Mouse (Mus musculus): ENCODE data around the gene Borcs5. TPM values are rescaled to one million over a fixed set of nuclear protein-coding genes. Genes with fewer than 3 reads are reported as not detected.

Gene Borcs5
- polyA plus RNA-seq, 1 experiment: 4.8 TPM

DNA sequence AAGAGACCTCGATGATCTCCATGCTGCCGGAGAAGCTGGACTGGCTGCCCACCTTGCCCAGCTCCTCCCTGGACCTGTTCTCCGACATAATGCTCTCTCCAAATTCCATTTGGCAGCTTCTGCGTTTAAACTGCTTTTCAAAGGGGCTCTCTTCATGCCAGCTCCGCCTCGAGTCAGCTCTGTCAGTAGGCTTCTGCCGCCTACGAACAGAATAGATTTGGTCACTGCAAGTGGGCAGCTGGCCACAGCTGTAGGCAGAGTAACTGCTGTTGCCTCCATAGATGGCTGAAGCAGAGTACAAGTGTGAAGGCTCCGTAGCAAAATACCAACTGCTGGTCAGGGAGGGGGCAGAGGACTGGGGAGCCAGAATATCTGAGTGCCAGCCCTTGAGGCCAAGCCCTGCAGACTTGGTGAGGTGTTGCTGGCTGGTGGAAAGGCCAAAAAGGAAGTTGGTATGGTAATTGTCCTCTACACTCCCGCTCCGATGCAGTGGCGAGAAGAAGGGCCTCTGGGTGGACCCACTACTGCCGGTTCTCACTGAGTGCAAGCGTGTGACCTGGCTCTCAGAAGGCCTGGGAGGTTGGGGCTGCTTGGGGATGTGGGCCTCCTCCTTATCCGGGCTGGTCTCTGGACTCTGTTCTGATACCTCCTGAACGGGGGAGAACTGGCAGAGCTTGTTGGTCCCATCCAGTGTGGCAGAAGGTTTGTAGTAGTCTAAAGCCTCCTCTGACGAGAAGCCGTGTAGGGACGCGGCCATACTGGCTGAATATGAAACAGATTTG lies 78.8 kb downstream of the Borcs5 start:
- H3K4me3 ChIP-seq (ENCODE audit: low read depth, low read length): no peak overlapping the region
- no peak overlapping the region for H3K9ac ChIP-seq (ENCODE audit: low read depth, poor library complexity, severe bottlenecking)
- H3K4me1 ChIP-seq (ENCODE audit: control insufficient read depth, insufficient read depth, low read length): no peaks in the 10 kb centered on the region
- H3K27me3 ChIP-seq (ENCODE audit: control insufficient read depth, insufficient read depth, low read length, poor library complexity, severe bottlenecking): no peaks in the 10 kb centered on the region
- H3K9me3 ChIP-seq (replicated peaks; ENCODE audit: control insufficient read depth, insufficient read depth, low read length, poor library complexity, severe bottlenecking): no peaks in the 10 kb centered on the region
- H3K27ac ChIP-seq (ENCODE audit: insufficient read depth, low read length): no peak overlapping the region
- no peak for TF ChIP-seq POLR2A (IDR thresholded peaks at IDR 0.05; ENCODE audit: insufficient read depth, low read length)
- no peak for TF ChIP-seq EP300 (IDR thresholded peaks at IDR 0.05; ENCODE audit: insufficient read depth, low read depth, low read length)
- TF ChIP-seq CTCF (IDR thresholded peaks at IDR 0.05; ENCODE audit: low read depth, low read length): no peak
- no peaks in the 10 kb centered on the region for H3K36me3 ChIP-seq (ENCODE audit: control insufficient read depth, insufficient read depth, low read length, poor library complexity, severe bottlenecking)

DNA sequence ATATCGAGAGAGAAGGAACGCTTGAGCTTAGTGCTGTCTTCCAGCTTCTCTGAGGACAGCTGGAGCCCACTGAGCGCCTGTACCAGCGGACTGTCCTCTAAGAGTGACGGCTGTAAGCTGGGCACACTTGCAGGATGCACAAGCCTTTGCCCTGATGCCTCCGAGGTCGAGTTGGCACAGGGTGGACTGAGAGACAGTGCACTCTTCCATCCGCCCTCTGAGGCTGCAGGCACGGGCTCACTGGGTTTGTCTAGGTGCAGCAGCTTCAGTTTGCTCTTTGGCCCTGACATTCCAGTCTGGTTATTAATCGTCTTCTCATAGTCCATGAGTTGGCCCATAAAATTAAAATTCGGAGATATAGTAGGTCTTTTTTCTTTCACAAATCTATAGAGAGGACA lies 79.4 kb downstream of the Borcs5 start:
- no peaks in the 10 kb centered on the region for H3K36me3 ChIP-seq (ENCODE audit: control insufficient read depth, insufficient read depth, low read length, poor library complexity, severe bottlenecking)
- H3K27me3 ChIP-seq (ENCODE audit: control insufficient read depth, insufficient read depth, low read length, poor library complexity, severe bottlenecking): no peaks in the 10 kb centered on the region
- H3K4me1 ChIP-seq (ENCODE audit: control insufficient read depth, insufficient read depth, low read length): no peaks in the 10 kb centered on the region
- H3K27ac ChIP-seq (ENCODE audit: insufficient read depth, low read length): no peak overlapping the region
- no peak overlapping the region for H3K9ac ChIP-seq (ENCODE audit: low read depth, poor library complexity, severe bottlenecking)
- H3K4me3 ChIP-seq (ENCODE audit: low read depth, low read length): no peak overlapping the region
- TF ChIP-seq POLR2A (IDR thresholded peaks at IDR 0.05; ENCODE audit: insufficient read depth, low read length) (no peak), CTCF (IDR thresholded peaks at IDR 0.05; ENCODE audit: low read depth, low read length) (no peak), EP300 (IDR thresholded peaks at IDR 0.05; ENCODE audit: insufficient read depth, low read depth, low read length) (no peak)
- H3K9me3 ChIP-seq (replicated peaks; ENCODE audit: control insufficient read depth, insufficient read depth, low read length, poor library complexity, severe bottlenecking): no peaks in the 10 kb centered on the region

- Histone ChIP-seq H3K27me3 (ENCODE audit: control insufficient read depth, insufficient read depth, low read length, poor library complexity, severe bottlenecking) (no peaks in the 10 kb centered on the region), H3K27ac (ENCODE audit: insufficient read depth, low read length) (no peak overlapping the region), H3K9ac (ENCODE audit: low read depth, poor library complexity, severe bottlenecking) (no peak overlapping the region), H3K4me3 (ENCODE audit: low read depth, low read length) (no peak overlapping the region), H3K4me1 (ENCODE audit: control insufficient read depth, insufficient read depth, low read length) (no peaks in the 10 kb centered on the region), H3K36me3 (ENCODE audit: control insufficient read depth, insufficient read depth, low read length, poor library complexity, severe bottlenecking) (no peaks in the 10 kb centered on the region), H3K9me3 (replicated peaks; ENCODE audit: control insufficient read depth, insufficient read depth, low read length, poor library complexity, severe bottlenecking) (no peaks in the 10 kb centered on the region)
- TF ChIP-seq CTCF (IDR thresholded peaks at IDR 0.05; ENCODE audit: low read depth, low read length) (no peak), EP300 (IDR thresholded peaks at IDR 0.05; ENCODE audit: insufficient read depth, low read depth, low read length) (no peak), POLR2A (IDR thresholded peaks at IDR 0.05; ENCODE audit: insufficient read depth, low read length) (no peak)
Observed at GRCm38 (mm10) chr6:134719156-134719555, 79.8 kb downstream of the Borcs5 start.

DNA sequence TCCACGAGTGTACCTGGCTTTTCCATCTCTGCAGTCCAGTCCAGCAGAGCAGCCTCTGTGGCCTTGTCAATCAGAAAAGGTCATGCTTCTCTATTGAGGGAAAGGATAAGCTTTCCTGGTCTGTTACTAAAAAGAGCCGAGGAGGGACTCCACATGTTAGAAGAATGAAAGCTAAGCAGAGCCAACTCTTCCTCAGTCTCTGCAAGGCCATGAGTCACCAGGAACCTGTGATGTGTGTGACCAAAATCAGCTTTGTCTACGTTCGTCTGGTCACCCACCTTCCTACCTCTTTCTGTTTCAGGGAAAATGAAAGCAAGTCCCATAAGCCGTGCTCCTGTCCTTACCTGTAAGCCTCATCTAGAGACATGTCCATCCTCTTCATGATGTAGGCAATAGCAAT lies 80.8 kb downstream of the Borcs5 start:
- Histone ChIP-seq H3K9me3 (replicated peaks; ENCODE audit: control insufficient read depth, insufficient read depth, low read length, poor library complexity, severe bottlenecking) (no peaks in the 10 kb centered on the region), H3K9ac (ENCODE audit: low read depth, poor library complexity, severe bottlenecking) (no peak overlapping the region), H3K4me3 (ENCODE audit: low read depth, low read length) (no peak overlapping the region), H3K36me3 (ENCODE audit: control insufficient read depth, insufficient read depth, low read length, poor library complexity, severe bottlenecking) (no peaks in the 10 kb centered on the region), H3K4me1 (ENCODE audit: control insufficient read depth, insufficient read depth, low read length) (no peaks in the 10 kb centered on the region), H3K27ac (ENCODE audit: insufficient read depth, low read length) (no peak overlapping the region), H3K27me3 (ENCODE audit: control insufficient read depth, insufficient read depth, low read length, poor library complexity, severe bottlenecking) (no peaks in the 10 kb centered on the region)
- no peak for TF ChIP-seq POLR2A (IDR thresholded peaks at IDR 0.05; ENCODE audit: insufficient read depth, low read length)
- no peak for TF ChIP-seq EP300 (IDR thresholded peaks at IDR 0.05; ENCODE audit: insufficient read depth, low read depth, low read length)
- TF ChIP-seq CTCF (IDR thresholded peaks at IDR 0.05; ENCODE audit: low read depth, low read length): no peak

DNA sequence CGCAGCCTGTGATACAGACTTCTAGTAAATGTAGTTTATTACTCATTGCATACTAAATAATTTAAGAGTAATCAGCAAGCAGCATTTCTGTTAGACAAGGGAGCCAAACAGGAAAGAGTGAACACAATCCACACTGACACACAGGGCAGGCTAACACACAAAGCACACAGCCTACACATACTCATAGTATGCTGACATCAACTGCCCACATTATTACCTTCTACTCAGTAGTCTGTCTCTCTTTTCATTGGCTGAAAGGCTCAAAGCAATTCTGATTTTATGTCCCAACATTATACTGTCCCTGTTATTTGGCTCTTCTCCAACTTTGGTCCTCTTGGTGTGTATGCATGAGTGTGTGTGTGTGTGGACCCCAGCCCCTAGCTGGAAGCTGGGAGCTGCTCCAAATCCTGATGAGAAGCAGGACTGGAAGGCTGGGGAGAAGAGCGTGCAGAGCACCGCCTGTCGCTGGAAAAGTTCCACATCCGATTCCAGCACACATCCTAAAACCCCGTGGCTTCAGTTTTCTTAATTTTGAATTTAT lies 82.5 kb downstream of the Borcs5 start:
- H3K9me3 ChIP-seq (replicated peaks; ENCODE audit: control insufficient read depth, insufficient read depth, low read length, poor library complexity, severe bottlenecking): no peaks in the 10 kb centered on the region
- TF ChIP-seq CTCF (IDR thresholded peaks at IDR 0.05; ENCODE audit: low read depth, low read length): no peak
- no peak for TF ChIP-seq EP300 (IDR thresholded peaks at IDR 0.05; ENCODE audit: insufficient read depth, low read depth, low read length)
- TF ChIP-seq POLR2A (IDR thresholded peaks at IDR 0.05; ENCODE audit: insufficient read depth, low read length): no peak
- no peak overlapping the region for H3K4me3 ChIP-seq (ENCODE audit: low read depth, low read length)
- H3K9ac ChIP-seq (ENCODE audit: low read depth, poor library complexity, severe bottlenecking): no peak overlapping the region
- no peak overlapping the region for H3K27ac ChIP-seq (ENCODE audit: insufficient read depth, low read length)
- no peaks in the 10 kb centered on the region for H3K36me3 ChIP-seq (ENCODE audit: control insufficient read depth, insufficient read depth, low read length, poor library complexity, severe bottlenecking)
- H3K27me3 ChIP-seq (ENCODE audit: control insufficient read depth, insufficient read depth, low read length, poor library complexity, severe bottlenecking): no peaks in the 10 kb centered on the region
- H3K4me1 ChIP-seq (ENCODE audit: control insufficient read depth, insufficient read depth, low read length): no peaks in the 10 kb centered on the region

GRCm38 (mm10) chr6:134722906-134723305 lies 83.6 kb downstream of the Borcs5 start:
- H3K4me3 ChIP-seq (ENCODE audit: low read depth, low read length): no peak overlapping the region
- no peaks in the 10 kb centered on the region for H3K27me3 ChIP-seq (ENCODE audit: control insufficient read depth, insufficient read depth, low read length, poor library complexity, severe bottlenecking)
- H3K9ac ChIP-seq (ENCODE audit: low read depth, poor library complexity, severe bottlenecking): no peak overlapping the region
- H3K36me3 ChIP-seq (ENCODE audit: control insufficient read depth, insufficient read depth, low read length, poor library complexity, severe bottlenecking): no peaks in the 10 kb centered on the region
- no peaks in the 10 kb centered on the region for H3K4me1 ChIP-seq (ENCODE audit: control insufficient read depth, insufficient read depth, low read length)
- H3K27ac ChIP-seq (ENCODE audit: insufficient read depth, low read length): no peak overlapping the region
- no peak for TF ChIP-seq EP300 (IDR thresholded peaks at IDR 0.05; ENCODE audit: insufficient read depth, low read depth, low read length)
- no peak for TF ChIP-seq CTCF (IDR thresholded peaks at IDR 0.05; ENCODE audit: low read depth, low read length)
- TF ChIP-seq POLR2A (IDR thresholded peaks at IDR 0.05; ENCODE audit: insufficient read depth, low read length): no peak
- H3K9me3 ChIP-seq (replicated peaks; ENCODE audit: control insufficient read depth, insufficient read depth, low read length, poor library complexity, severe bottlenecking): no peaks in the 10 kb centered on the region
